Mouse (Mus musculus): ENCODE data around the gene Csnk2b. TPM values are rescaled to one million over a fixed set of nuclear protein-coding genes. Genes with fewer than 3 reads are reported as not detected.

Csnk2b gene
- polyA plus RNA-seq (2015; fragmentation: Nextera tagmentation; extraction: Ambion mirVana), result 251 and 262 TPM in 2 replicates

- Histone ChIP-seq H3K9ac (peak within 1 kb of the TSS; percentile 88), H3K27me3 (replicated peaks) (no peaks in the 10 kb centered on the region), H3K4me3 (replicated peaks) (peak within 1 kb of the TSS; percentile 82), H3K9me3 (no peaks in the 10 kb centered on the region), H3K4me2 (peak within 1 kb of the TSS; percentile 91), H3K4me1 (peaks cover 28% of the 10 kb centered on the region), H3K27ac (peak within 1 kb of the TSS; percentile 91), H3K36me3 (peaks cover 19% of the 10 kb centered on the region)
- WGBS, result under 1% methylated on average over 19 of the region's 19 CpGs
- ATAC-seq (ENCODE audit: insufficient read depth, low FRiP score, low read depth), result no peak
These were observed at the start of gene Csnk2b for GRCm38 (mm10) chr17:35121871-35122303. TSS of gene Csnk2b (minus strand) at chr17:35122053.

- Histone ChIP-seq H3K4me2 (no peak overlapping the region), H3K36me3 (no peaks in the 10 kb centered on the region), H3K27me3 (replicated peaks) (no peaks in the 10 kb centered on the region), H3K9me3 (no peaks in the 10 kb centered on the region), H3K4me3 (replicated peaks) (no peak overlapping the region), H3K27ac (no peak overlapping the region), H3K9ac (no peak overlapping the region), H3K4me1 (peaks cover 13% of the 10 kb centered on the region)
- no peak for ATAC-seq (ENCODE audit: insufficient read depth, low FRiP score, low read depth)
- 15% methylated on average over 4 of the region's 4 CpGs for WGBS
These were observed 46.8 kb upstream of the Csnk2b start for GRCm38 (mm10) chr17:35168541-35169207.

GRCm38 (mm10) chr17:35167794-35168193, 45.9 kb upstream of the Csnk2b start:
- Histone ChIP-seq H3K9me3 (no peaks in the 10 kb centered on the region), H3K4me2 (no peak overlapping the region), H3K9ac (no peak overlapping the region), H3K36me3 (no peaks in the 10 kb centered on the region), H3K4me3 (replicated peaks) (no peak overlapping the region), H3K27me3 (replicated peaks) (no peaks in the 10 kb centered on the region), H3K27ac (no peak overlapping the region), H3K4me1 (peaks cover 13% of the 10 kb centered on the region)
- ATAC-seq (ENCODE audit: insufficient read depth, low FRiP score, low read depth), result no peak
- WGBS, result 89% methylated on average over 7 of the region's 7 CpGs

- Histone ChIP-seq H3K36me3 (peaks cover 7% of the 10 kb centered on the region; the same call in 1 of the 2 replicates), H3K27ac (0 out of 2 replicates have a peak overlapping the region, but pooled peaks have one; percentile 100), H3K4me2 (peak overlapping the region; percentile 56), H3K9ac (no peak overlapping the region), H3K4me1 (peaks cover 16% of the 10 kb centered on the region), H3K9me3 (no peaks in the 10 kb centered on the region), H3K4me3 (replicated peaks) (no peak overlapping the region), H3K27me3 (replicated peaks) (no peaks in the 10 kb centered on the region)
- ATAC-seq (ENCODE audit: insufficient read depth, low FRiP score, low read depth), result no peak
- WGBS, result 64% methylated on average over 8 of the region's 8 CpGs
These were observed 44.6 kb upstream of the Csnk2b start for GRCm38 (mm10) chr17:35166352-35167035.

GRCm38 (mm10) chr17:35165451-35166155, 43.8 kb upstream of the Csnk2b start:
- H3K4me3 ChIP-seq (replicated peaks), result peak overlapping the region; percentile 100
- peak overlapping the region; percentile 56 for H3K4me2 ChIP-seq
- no peaks in the 10 kb centered on the region for H3K9me3 ChIP-seq
- 17% methylated on average over 12 of the region's 12 CpGs for WGBS
- no peak for ATAC-seq (ENCODE audit: insufficient read depth, low FRiP score, low read depth)
- peaks cover 16% of the 10 kb centered on the region for H3K4me1 ChIP-seq
- H3K27me3 ChIP-seq (replicated peaks), result no peaks in the 10 kb centered on the region
- H3K36me3 ChIP-seq, result peaks cover 15% of the 10 kb centered on the region
- 0 out of 2 replicates have a peak overlapping the region, but pooled peaks have one; percentile 17 for H3K9ac ChIP-seq
- peak overlapping the region; percentile 100 for H3K27ac ChIP-seq

GRCm38 (mm10) chr17:35164568-35165450, 43.0 kb upstream of the Csnk2b start, which contains the start of gene Prrc2a:
TSS of gene Prrc2a (minus strand) at chr17:35164897.
- H3K4me1 ChIP-seq, result peaks cover 16% of the 10 kb centered on the region
- peak within 1 kb of the TSS; percentile 100 for H3K4me3 ChIP-seq (replicated peaks)
- peak within 1 kb of the TSS; percentile 100 for H3K9ac ChIP-seq
- ATAC-seq (ENCODE audit: insufficient read depth, low FRiP score, low read depth), result peak; percentile 97
- no peaks in the 10 kb centered on the region for H3K27me3 ChIP-seq (replicated peaks)
- peak within 1 kb of the TSS; percentile 100 for H3K27ac ChIP-seq
- no peaks in the 10 kb centered on the region for H3K9me3 ChIP-seq
- under 1% methylated on average over 73 of the region's 89 CpGs for WGBS
- peaks cover 23% of the 10 kb centered on the region for H3K36me3 ChIP-seq
- H3K4me2 ChIP-seq, result peak within 1 kb of the TSS; percentile 76

- Histone ChIP-seq H3K9me3 (no peaks in the 10 kb centered on the region), H3K4me1 (peaks cover 16% of the 10 kb centered on the region), H3K36me3 (peaks cover 29% of the 10 kb centered on the region), H3K27me3 (replicated peaks) (no peaks in the 10 kb centered on the region), H3K4me2 (peak overlapping the region; percentile 76), H3K4me3 (replicated peaks) (peak overlapping the region; percentile 100), H3K9ac (peak overlapping the region; percentile 100), H3K27ac (peak overlapping the region; percentile 94)
- under 1% methylated on average over 28 of the region's 28 CpGs for WGBS
- ATAC-seq (ENCODE audit: insufficient read depth, low FRiP score, low read depth), result no peak
These were observed 42.3 kb upstream of the Csnk2b start for GRCm38 (mm10) chr17:35164218-35164567.

- Histone ChIP-seq H3K9ac (peak overlapping the region; percentile 100), H3K27me3 (replicated peaks) (no peaks in the 10 kb centered on the region), H3K4me2 (peak overlapping the region; percentile 76), H3K4me1 (peaks cover 16% of the 10 kb centered on the region), H3K27ac (peak overlapping the region; percentile 94), H3K9me3 (no peaks in the 10 kb centered on the region), H3K4me3 (replicated peaks) (peak overlapping the region; percentile 100), H3K36me3 (peaks cover 35% of the 10 kb centered on the region)
- 8% methylated on average over 8 of the region's 8 CpGs for WGBS
- ATAC-seq (ENCODE audit: insufficient read depth, low FRiP score, low read depth), result no peak
These were observed 41.7 kb upstream of the Csnk2b start for GRCm38 (mm10) chr17:35163326-35164081.

- H3K4me1 ChIP-seq, result peaks cover 16% of the 10 kb centered on the region
- peak overlapping the region; percentile 100; the same call in 1 of the 2 replicates for H3K9ac ChIP-seq
- H3K27ac ChIP-seq, result peak overlapping the region; percentile 0; the same call in 1 of the 2 replicates
- ATAC-seq (ENCODE audit: insufficient read depth, low FRiP score, low read depth), result no peak
- WGBS, result 32% methylated on average over 12 of the region's 12 CpGs
- peak overlapping the region; percentile 100 for H3K4me3 ChIP-seq (replicated peaks)
- peaks cover 43% of the 10 kb centered on the region for H3K36me3 ChIP-seq
- peak overlapping the region; percentile 76 for H3K4me2 ChIP-seq
- H3K27me3 ChIP-seq (replicated peaks), result no peaks in the 10 kb centered on the region
- no peaks in the 10 kb centered on the region for H3K9me3 ChIP-seq
These were observed 40.9 kb upstream of the Csnk2b start for GRCm38 (mm10) chr17:35162730-35163129.

GRCm38 (mm10) chr17:35162121-35162520, 40.3 kb upstream of the Csnk2b start:
- H3K36me3 ChIP-seq, result peaks cover 49% of the 10 kb centered on the region
- no peak overlapping the region for H3K9ac ChIP-seq
- H3K4me3 ChIP-seq (replicated peaks), result peak overlapping the region; percentile 100
- ATAC-seq (ENCODE audit: insufficient read depth, low FRiP score, low read depth), result no peak
- H3K4me1 ChIP-seq, result peaks cover 16% of the 10 kb centered on the region
- 61% methylated on average over 14 of the region's 14 CpGs for WGBS
- no peak overlapping the region for H3K27ac ChIP-seq
- H3K9me3 ChIP-seq, result no peaks in the 10 kb centered on the region
- H3K27me3 ChIP-seq (replicated peaks), result no peaks in the 10 kb centered on the region
- peak overlapping the region; percentile 76; the same call in 1 of the 2 replicates for H3K4me2 ChIP-seq
